Mouse (Mus musculus) kidney, adult 2 months (tissue): ENCODE measurements at regions not wholly inside any gene's neighbourhood (a gene's known extent, or its start where the extent isn't known, plus 50 kb on each side); places are given as distances from the start of the nearest gene placed in this dataset.
A peak's percentile ranks its signal among the peaks of the same experiment; 100 is the strongest.

Experiments
- DNase-seq: peaks from one replicate; pipeline ENCODE4 v3.0.0; 2021
- H3K27ac ChIP-seq: fragments of 200-500 bp; 2 replicates; pipeline ENCODE4 v1.5.1; 2012; ENCODE audit warnings: low read depth, low read length, control low read depth, inconsistent platforms; ENCODE audit not compliant: insufficient read depth
- H3K27me3 ChIP-seq: fragments of 200-500 bp; replicated peaks from 2 replicates; pipeline ENCODE4 v1.6.1; 2012; ENCODE audit warnings: mild to moderate bottlenecking, moderate library complexity, low read length, inconsistent platforms; ENCODE audit not compliant: control insufficient read depth, insufficient read depth
- H3K36me3 ChIP-seq: fragments of 200-500 bp; 2 replicates; pipeline ENCODE4 v1.6.1; 2012; ENCODE audit warnings: mild to moderate bottlenecking, moderate library complexity, low read length, inconsistent platforms; ENCODE audit not compliant: control insufficient read depth, insufficient read depth
- H3K4me1 ChIP-seq: fragments of 200-500 bp; 2 replicates; pipeline ENCODE4 v1.6.1; 2011; ENCODE audit warnings: low read length; ENCODE audit not compliant: control insufficient read depth, insufficient read depth
- H3K4me3 ChIP-seq: fragments of 200-500 bp; 2 replicates; pipeline ENCODE4 v1.5.1; 2011; ENCODE audit warnings: mild to moderate bottlenecking, low read depth, low read length, control low read depth; ENCODE audit not compliant: insufficient read depth
- CTCF ChIP-seq: fragments of 200-500 bp; conservative IDR thresholded peaks from 2 replicates; pipeline ENCODE4 v1.5.1; 2011; ENCODE audit warnings: low read depth, mild to moderate bottlenecking, control low read depth, low read length, moderate library complexity, mixed read lengths; ENCODE audit not compliant: insufficient read depth, insufficient read length
- POLR2A ChIP-seq: fragments of 200-500 bp; IDR thresholded peaks from one replicate; pipeline ENCODE4 v1.6.1; 2011; ENCODE audit warnings: low read depth, low read length, control low read depth
- WGBS: fragments of 180-500 bp; shearing (Covaris S2); methylation state at CpG from one replicate; pipeline ENCODE4 v1.1.7; 2018; 5-methylcytosine and 5-hydroxymethylcytosine counted together

- Histone ChIP-seq H3K27me3 (no peaks in the 10 kb centered on the region), H3K4me3 (no peak overlapping the region), H3K4me1 (no peaks in the 10 kb centered on the region), H3K27ac (no peak overlapping the region), H3K36me3 (no peaks in the 10 kb centered on the region)
- WGBS: 38% methylated on average over 5 of the region's 5 CpGs
- TF ChIP-seq POLR2A (no peak), CTCF (no peak)
- no peak for DNase-seq
These were observed 68.8 kb upstream of the Cd44 start for GRCm38 (mm10) chr2:102970221-102970620.

- Histone ChIP-seq H3K4me3 (no peak overlapping the region), H3K27ac (no peak overlapping the region; the same call in 1 of the 2 replicates), H3K27me3 (no peaks in the 10 kb centered on the region), H3K4me1 (no peaks in the 10 kb centered on the region), H3K36me3 (no peaks in the 10 kb centered on the region)
- 73% methylated on average over 7 of the region's 7 CpGs for WGBS
- DNase-seq: no peak
- TF ChIP-seq CTCF: no peak
- TF ChIP-seq POLR2A: no peak
These were observed 66.7 kb upstream of the Cd44 start for GRCm38 (mm10) chr2:102967950-102968722.

GRCm38 (mm10) chr2:102967417-102967816 is 66.0 kb upstream of the Cd44 start:
- Histone ChIP-seq H3K36me3 (no peaks in the 10 kb centered on the region), H3K27me3 (no peaks in the 10 kb centered on the region), H3K27ac (no peak overlapping the region), H3K4me3 (no peak overlapping the region), H3K4me1 (no peaks in the 10 kb centered on the region)
- no peak for DNase-seq
- TF ChIP-seq CTCF: no peak
- no peak for TF ChIP-seq POLR2A
- WGBS: 80% methylated on average over 4 of the region's 4 CpGs

GRCm38 (mm10) chr2:102959067-102959645 is 57.7 kb upstream of the Cd44 start:
- WGBS: 94% methylated on average over 5 of the region's 5 CpGs
- H3K4me1 ChIP-seq: no peaks in the 10 kb centered on the region
- H3K27ac ChIP-seq: no peak overlapping the region
- no peak overlapping the region for H3K4me3 ChIP-seq
- DNase-seq: peak; percentile 12
- H3K27me3 ChIP-seq: no peaks in the 10 kb centered on the region
- no peaks in the 10 kb centered on the region for H3K36me3 ChIP-seq
- no peak for TF ChIP-seq POLR2A
- no peak for TF ChIP-seq CTCF

DNA sequence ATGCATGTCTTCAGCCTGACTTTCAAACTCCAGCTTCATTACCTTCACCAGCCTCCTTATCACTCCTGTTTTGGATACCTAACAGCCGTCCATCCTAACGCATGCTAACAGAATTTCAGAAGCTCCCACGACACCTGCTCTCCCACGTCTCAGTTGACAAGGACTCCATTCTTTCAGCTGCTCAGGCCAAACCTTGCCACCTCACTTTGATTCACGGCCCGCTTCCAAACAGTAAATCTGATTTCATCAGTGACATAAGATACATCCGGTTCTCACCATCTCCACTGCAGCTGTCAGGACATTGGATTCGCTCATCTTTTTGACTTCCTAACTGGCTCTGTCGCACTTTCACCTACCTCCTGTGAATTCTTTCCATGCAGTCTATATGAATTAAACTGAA is 57.1 kb upstream of the Cd44 start:
- H3K4me1 ChIP-seq: no peaks in the 10 kb centered on the region
- no peak overlapping the region for H3K4me3 ChIP-seq
- H3K36me3 ChIP-seq: no peaks in the 10 kb centered on the region
- no peak for DNase-seq
- WGBS: 73% methylated on average over 9 of the region's 9 CpGs
- TF ChIP-seq CTCF: no peak
- no peak for TF ChIP-seq POLR2A
- H3K27ac ChIP-seq: no peak overlapping the region
- no peaks in the 10 kb centered on the region for H3K27me3 ChIP-seq

DNA sequence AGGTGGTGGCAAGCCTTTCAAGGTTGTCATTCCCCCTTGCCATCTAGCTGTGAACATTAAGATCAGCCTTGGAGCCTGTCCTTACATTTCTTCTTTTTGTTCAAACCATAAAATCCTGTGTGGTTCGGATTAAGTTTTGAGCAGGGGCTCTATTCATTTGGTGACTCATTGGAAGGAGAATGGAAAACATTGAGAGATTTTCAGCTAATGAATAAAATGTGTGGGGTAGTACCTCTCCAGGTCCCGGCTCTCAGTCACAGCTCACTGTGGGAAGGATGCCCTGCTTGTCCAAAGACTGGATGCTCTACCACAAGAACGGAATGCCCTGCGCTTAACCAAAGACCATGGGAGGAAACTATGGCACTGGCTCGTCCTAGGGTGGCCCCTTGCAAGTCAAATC is 56.3 kb upstream of the Cd44 start:
- H3K36me3 ChIP-seq: no peaks in the 10 kb centered on the region
- WGBS: 89% methylated on average over 5 of the region's 5 CpGs

GRCm38 (mm10) chr2:102956858-102957242 is 55.4 kb upstream of the Cd44 start:
- 66% methylated on average over 6 of the region's 6 CpGs for WGBS
- H3K27ac ChIP-seq: no peak overlapping the region
- H3K4me1 ChIP-seq: no peaks in the 10 kb centered on the region
- no peak for DNase-seq
- no peaks in the 10 kb centered on the region for H3K36me3 ChIP-seq
- no peaks in the 10 kb centered on the region for H3K27me3 ChIP-seq
- H3K4me3 ChIP-seq: no peak overlapping the region
- no peak for TF ChIP-seq POLR2A
- TF ChIP-seq CTCF: no peak

More for the DNA sequence above, 56.3 kb upstream of the Cd44 start:
- H3K27ac ChIP-seq: no peak overlapping the region
- TF ChIP-seq POLR2A: no peak
- no peak for DNase-seq
- no peaks in the 10 kb centered on the region for H3K27me3 ChIP-seq
- H3K4me3 ChIP-seq: no peak overlapping the region
- no peaks in the 10 kb centered on the region for H3K4me1 ChIP-seq
